Mouse (Mus musculus) embryonic fibroblast, embryonic 13.5 days (primary cell): ENCODE results near the gene Ncor2.

Experiments
- CTCF ChIP-seq: IDR thresholded peaks from 2 replicates; pipeline ENCODE4 v1.5.1; 2011; ENCODE audit warnings: mild to moderate bottlenecking, control low read depth, low read length, moderate library complexity, borderline replicate concordance; ENCODE audit not compliant: insufficient read depth
- POLR2A ChIP-seq: IDR thresholded peaks from 2 replicates; pipeline ENCODE4 v1.6.1; 2011; ENCODE audit warnings: low read depth, mild to moderate bottlenecking, control low read depth, low read length, moderate library complexity

DNA sequence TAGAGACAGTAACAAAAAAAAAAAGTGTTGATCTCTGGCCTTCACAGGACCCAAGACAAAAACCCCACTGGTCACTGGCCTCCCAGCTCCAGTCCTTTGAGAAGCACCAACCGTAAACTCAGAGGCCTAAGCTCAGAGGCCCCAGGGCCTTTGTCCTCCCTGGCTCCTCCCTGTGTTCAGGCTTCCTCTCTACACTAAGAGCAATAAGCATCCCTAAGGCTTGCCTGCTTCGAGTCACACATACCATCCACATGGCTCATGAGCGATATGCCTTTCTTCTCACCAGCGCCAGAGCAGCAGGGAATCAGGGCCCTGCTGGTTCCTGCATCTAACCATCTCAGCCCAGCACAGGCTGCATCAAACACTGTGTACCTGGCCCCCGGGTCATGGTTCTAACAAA is 133.8 kb downstream of the Ncor2 start:
- TF ChIP-seq CTCF (no peak), POLR2A (no peak)
